Comparison of ENCODE assay signal across 1 mouse cellular context in genomic region chr7:16845072-16845819, GRCm38 (mm10).
TF ChIP-seq lines count a peak whose summit lies in the region.

No protein-coding gene starts in this region.

TF ChIP-seq in CH12.LX, 34 proteins besides CTCF, POLR2A, EP300 and RAD21:
- TF ChIP-seq PAX5 (IDR thresholded peaks at IDR 0.05; ENCODE audit: low read length): no peak
- no peak for TF ChIP-seq USF2 (conservative IDR thresholded peaks at IDR 0.05; ENCODE audit: low read depth, low read length)
- peak; percentile 49 for TF ChIP-seq HCFC1 (IDR thresholded peaks at IDR 0.05; ENCODE audit: low read depth, low read length)
- TF ChIP-seq ELF1 (IDR thresholded peaks at IDR 0.05; ENCODE audit: low read depth, low read length): 0 out of 2 replicates have a peak, but pooled peaks have one; percentile 9
- TF ChIP-seq ETS1 (conservative IDR thresholded peaks at IDR 0.05; ENCODE audit: low read depth, low read length): peak; percentile 31
- no peak for TF ChIP-seq CHD1 (IDR thresholded peaks at IDR 0.05; ENCODE audit: low read depth, low read length)
- no peak for TF ChIP-seq CHD2 (IDR thresholded peaks at IDR 0.05; ENCODE audit: low read length)
- peak; percentile 54; the same call in 1 of the 2 replicates for TF ChIP-seq TCF12 (IDR thresholded peaks at IDR 0.05; ENCODE audit: low read depth, low read length)
- TF ChIP-seq MYC (IDR thresholded peaks at IDR 0.05; ENCODE audit: low read depth, low read length): no peak
- no peak for TF ChIP-seq MXI1 (IDR thresholded peaks at IDR 0.05; ENCODE audit: low read depth, low read length)
- no peak for TF ChIP-seq ZNF384 (IDR thresholded peaks at IDR 0.05; ENCODE audit: low read depth, low read length)
- no peak for TF ChIP-seq JUN (IDR thresholded peaks at IDR 0.05; ENCODE audit: insufficient read depth, low read depth, low read length)
- TF ChIP-seq IRF4 (IDR thresholded peaks at IDR 0.05; ENCODE audit: low read depth, low read length): peak; percentile 80
- 0 out of 2 replicates have a peak, but pooled peaks have one; percentile 16 for TF ChIP-seq MAZ (IDR thresholded peaks at IDR 0.05; ENCODE audit: low read depth, low read length)
- peak; percentile 70 for TF ChIP-seq SIN3A (IDR thresholded peaks at IDR 0.05; ENCODE audit: low read length)
- no peak for TF ChIP-seq UBTF (IDR thresholded peaks at IDR 0.05; ENCODE audit: low read depth, low read length)
- 0 out of 2 replicates have a peak, but pooled peaks have one; percentile 32 for TF ChIP-seq MAX (IDR thresholded peaks at IDR 0.05; ENCODE audit: low read length)
- TF ChIP-seq NELFE (IDR thresholded peaks at IDR 0.05; ENCODE audit: low read depth, low read length): no peak
TF ChIP-seq in CH12.LX: peak in this region for 8.
